Mouse (Mus musculus): Measurements from ENCODE around the gene Mecom. TPM values are rescaled to one million over a fixed set of nuclear protein-coding genes. Genes with fewer than 3 reads are reported as not detected.
"Not testable (repeated sequence)": the region's sequence is repeated elsewhere in the genome, so short reads cannot be mapped to it uniquely, and the experiment has no call there.

Mecom gene
- polyA plus RNA-seq, 1 experiment from 2014 or later: 6.9 TPM

DNA sequence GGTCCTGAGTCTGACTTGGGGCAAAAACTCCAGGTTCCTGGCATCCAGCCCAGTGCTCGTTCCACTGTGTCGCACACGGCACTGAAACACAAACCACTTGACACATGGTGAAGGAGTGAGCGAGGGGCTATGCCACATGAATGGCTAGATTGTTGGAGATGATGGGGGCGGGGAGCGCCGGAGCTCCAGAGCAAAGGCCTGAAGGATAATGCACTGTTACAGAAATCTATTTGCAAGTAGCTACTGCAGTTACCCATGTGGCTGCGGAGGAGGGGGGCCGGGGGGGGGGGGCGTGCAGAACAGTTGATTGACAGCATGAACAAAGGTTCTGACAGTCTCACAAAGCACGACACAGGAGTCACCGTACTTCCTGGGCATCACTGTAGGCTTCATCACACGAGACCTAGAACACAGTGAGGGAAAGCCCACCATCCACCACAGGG lies 320.9 kb downstream of the Mecom start:
- H3K4me2 ChIP-seq: peak overlapping the region; percentile 20; the same call in 1 of the 2 replicates
- H3K9me3 ChIP-seq: no peaks in the 10 kb centered on the region
- H3K36me3 ChIP-seq: no peaks in the 10 kb centered on the region
- H3K27me3 ChIP-seq: peaks cover 10% of the 10 kb centered on the region; the same call in 1 of the 2 replicates
- no peak overlapping the region for H3K4me3 ChIP-seq
- ATAC-seq (ENCODE audit: low FRiP score, low read depth): peak; percentile 89
- H3K9ac ChIP-seq: no peak overlapping the region
- no peak overlapping the region for H3K27ac ChIP-seq (replicated peaks)
- H3K4me1 ChIP-seq (replicated peaks): peaks cover 16% of the 10 kb centered on the region
- WGBS: 27% methylated on average over 13 of the region's 13 CpGs

DNA sequence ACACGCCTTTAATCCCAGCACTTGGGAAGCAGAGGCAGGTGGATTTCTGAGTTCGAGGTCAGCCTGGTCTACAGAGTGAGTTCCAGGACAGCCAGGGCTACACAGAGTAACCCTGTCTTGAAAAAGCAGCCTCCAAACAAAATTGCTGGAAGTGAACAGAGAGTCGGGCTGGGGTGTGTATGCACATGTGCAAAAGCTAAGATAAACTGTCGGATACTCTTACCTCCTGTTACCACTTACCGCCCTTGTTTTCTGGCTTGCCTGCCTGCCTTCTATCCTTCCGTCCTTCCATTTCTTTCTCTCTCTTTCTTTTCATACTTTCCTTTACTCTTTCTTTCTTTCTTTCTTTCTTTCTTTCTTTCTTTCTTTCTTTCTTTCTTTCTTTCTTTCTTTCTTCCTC lies 322.6 kb downstream of the Mecom start:
- H3K27ac ChIP-seq (replicated peaks); ATAC-seq (ENCODE audit: low FRiP score, low read depth); H3K9ac ChIP-seq; H3K4me3 ChIP-seq; H3K9me3 ChIP-seq; H3K4me2 ChIP-seq; H3K36me3 ChIP-seq: not testable (repeated sequence)
- Histone ChIP-seq H3K4me1 (replicated peaks) (peaks cover 16% of the 10 kb centered on the region), H3K27me3 (peaks cover 23% of the 10 kb centered on the region)
- 91% methylated on average over 6 of the region's 6 CpGs for WGBS

GRCm38 (mm10) chr3:30220701-30221412 lies 327.0 kb downstream of the Mecom start:
- no peaks in the 10 kb centered on the region for H3K36me3 ChIP-seq
- H3K9ac ChIP-seq: no peak overlapping the region
- H3K27me3 ChIP-seq: peaks cover 40% of the 10 kb centered on the region
- H3K9me3 ChIP-seq: no peaks in the 10 kb centered on the region
- peaks cover 10% of the 10 kb centered on the region for H3K4me1 ChIP-seq (replicated peaks)
- WGBS: 43% methylated on average over 19 of the region's 19 CpGs
- H3K4me2 ChIP-seq: no peak overlapping the region
- no peak overlapping the region for H3K4me3 ChIP-seq
- H3K27ac ChIP-seq (replicated peaks): no peak overlapping the region
- no peak for ATAC-seq (ENCODE audit: low FRiP score, low read depth)

- Histone ChIP-seq H3K27me3 (peaks cover 39% of the 10 kb centered on the region), H3K4me3 (peak overlapping the region; percentile 27)
- 25% methylated on average over 8 of the region's 8 CpGs for WGBS
Measured at GRCm38 (mm10) chr3:30219891-30220290, 327.9 kb downstream of the Mecom start.

DNA sequence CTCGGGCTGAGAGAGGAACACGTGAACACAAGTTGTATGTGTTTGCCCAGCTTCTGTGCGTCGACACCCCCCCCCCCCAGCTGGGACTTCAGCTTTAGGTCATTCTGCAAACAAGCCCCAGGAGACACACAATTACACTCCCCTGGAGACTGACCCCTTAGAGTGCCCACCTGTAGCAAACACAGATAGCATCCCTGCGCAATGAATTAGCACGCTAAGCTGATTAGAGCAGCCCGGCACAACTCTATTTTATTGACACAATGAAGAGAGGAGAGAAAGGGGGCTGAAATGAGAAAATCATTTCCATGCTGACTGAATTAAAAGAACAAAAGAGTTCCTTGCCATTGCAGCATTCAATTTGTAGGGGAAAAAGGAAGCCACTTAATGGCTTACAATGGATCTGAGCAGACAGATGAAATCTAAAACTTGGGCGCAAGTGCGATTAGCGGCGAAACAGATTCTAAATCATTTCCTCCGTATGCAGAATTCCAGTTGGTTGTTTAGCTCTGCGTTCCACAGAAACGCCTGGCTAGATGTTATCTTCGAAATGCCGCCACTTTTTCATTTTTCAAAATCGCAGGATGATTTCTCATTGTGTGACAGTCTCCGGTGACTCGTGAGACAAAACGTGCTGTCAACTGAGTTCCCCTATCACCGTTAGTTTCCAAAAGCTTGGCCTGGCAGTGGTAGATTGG lies 328.5 kb downstream of the Mecom start:
- Histone ChIP-seq H3K4me3 (peak overlapping the region; percentile 27), H3K9ac (no peak overlapping the region), H3K27me3 (peaks cover 39% of the 10 kb centered on the region), H3K27ac (replicated peaks) (no peak overlapping the region), H3K4me2 (peak overlapping the region; percentile 52), H3K4me1 (replicated peaks) (peaks cover 10% of the 10 kb centered on the region), H3K36me3 (no peaks in the 10 kb centered on the region), H3K9me3 (no peaks in the 10 kb centered on the region)
- WGBS: under 1% methylated on average over 21 of the region's 21 CpGs
- no peak for ATAC-seq (ENCODE audit: low FRiP score, low read depth)

More at GRCm38 (mm10) chr3:30219891-30220290, 327.9 kb downstream of the Mecom start:
- H3K9ac ChIP-seq: no peak overlapping the region
- ATAC-seq (ENCODE audit: low FRiP score, low read depth): no peak
- no peak overlapping the region for H3K27ac ChIP-seq (replicated peaks)
- no peaks in the 10 kb centered on the region for H3K9me3 ChIP-seq
- H3K4me2 ChIP-seq: peak overlapping the region; percentile 52
- H3K4me1 ChIP-seq (replicated peaks): peaks cover 10% of the 10 kb centered on the region
- H3K36me3 ChIP-seq: no peaks in the 10 kb centered on the region

DNA sequence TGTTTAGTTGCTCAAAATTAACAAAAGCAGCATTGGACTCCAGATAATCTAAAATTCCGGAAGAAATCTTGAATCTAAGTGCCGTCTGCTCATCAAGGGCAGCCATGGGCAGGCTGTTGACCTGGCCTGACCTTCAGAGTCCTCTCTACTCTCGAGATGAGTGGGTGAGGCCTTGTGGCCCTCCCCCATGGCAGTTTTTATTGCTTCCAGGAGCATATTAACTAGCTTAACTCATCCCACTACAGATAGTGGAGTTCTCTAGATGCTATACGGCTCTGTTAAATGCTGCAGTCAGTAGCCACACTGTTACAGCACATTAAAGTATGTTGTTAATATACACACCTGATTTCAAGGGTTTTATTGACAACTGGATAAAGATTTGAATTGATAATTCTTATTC lies 333.2 kb downstream of the Mecom start:
- ATAC-seq (ENCODE audit: low FRiP score, low read depth): no peak
- Histone ChIP-seq H3K4me3 (no peak overlapping the region), H3K9me3 (no peaks in the 10 kb centered on the region), H3K4me1 (replicated peaks) (peaks cover 7% of the 10 kb centered on the region), H3K9ac (no peak overlapping the region), H3K27ac (replicated peaks) (no peak overlapping the region), H3K27me3 (peaks cover 21% of the 10 kb centered on the region), H3K36me3 (no peaks in the 10 kb centered on the region), H3K4me2 (no peak overlapping the region)
- 73% methylated on average over 4 of the region's 4 CpGs for WGBS

- no peak overlapping the region for H3K27ac ChIP-seq (replicated peaks)
- no peak overlapping the region for H3K4me3 ChIP-seq
- no peaks in the 10 kb centered on the region for H3K9me3 ChIP-seq
- peaks cover 14% of the 10 kb centered on the region for H3K27me3 ChIP-seq
- H3K4me2 ChIP-seq: no peak overlapping the region
- H3K4me1 ChIP-seq (replicated peaks): no peaks in the 10 kb centered on the region
- no peak for ATAC-seq (ENCODE audit: low FRiP score, low read depth)
- no peak overlapping the region for H3K9ac ChIP-seq
- 35% methylated on average over 7 of the region's 7 CpGs for WGBS
- no peaks in the 10 kb centered on the region for H3K36me3 ChIP-seq
Measured at GRCm38 (mm10) chr3:30213540-30214170, 334.2 kb downstream of the Mecom start.

- ATAC-seq (ENCODE audit: low FRiP score, low read depth): no peak
- Histone ChIP-seq H3K27me3 (peaks cover 7% of the 10 kb centered on the region), H3K4me2 (no peak overlapping the region), H3K9me3 (no peaks in the 10 kb centered on the region), H3K4me1 (replicated peaks) (peaks cover 4% of the 10 kb centered on the region; the same call in 1 of the 2 replicates), H3K4me3 (no peak overlapping the region), H3K27ac (replicated peaks) (no peak overlapping the region), H3K9ac (no peak overlapping the region), H3K36me3 (no peaks in the 10 kb centered on the region)
- 62% methylated on average over 3 of the region's 3 CpGs for WGBS
Measured at GRCm38 (mm10) chr3:30212802-30213201, 335.0 kb downstream of the Mecom start.

DNA sequence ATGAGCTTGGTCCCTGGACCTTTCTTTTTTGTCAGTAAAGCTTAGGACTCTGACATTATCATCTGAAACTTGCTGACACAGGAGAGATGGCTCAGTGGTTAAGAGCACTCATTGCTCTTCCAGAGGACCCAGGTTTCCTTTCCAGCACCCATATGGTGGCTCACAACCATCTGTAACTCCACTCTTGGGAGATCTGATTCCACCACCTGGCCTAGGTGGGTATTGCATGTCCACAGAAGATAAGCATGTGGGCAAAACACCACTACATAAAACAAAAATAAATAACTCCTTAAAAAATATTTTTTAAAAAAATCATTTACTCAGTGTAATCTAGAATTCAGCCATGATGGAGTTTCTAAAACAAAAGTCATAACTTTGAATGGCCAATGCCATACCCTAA lies 338.7 kb downstream of the Mecom start:
- Histone ChIP-seq H3K27me3 (no peaks in the 10 kb centered on the region; the same call in 1 of the 2 replicates), H3K9me3 (no peaks in the 10 kb centered on the region), H3K9ac (no peak overlapping the region), H3K4me3 (no peak overlapping the region), H3K4me1 (replicated peaks) (peaks cover 6% of the 10 kb centered on the region; the same call in 1 of the 2 replicates), H3K36me3 (no peaks in the 10 kb centered on the region), H3K27ac (replicated peaks) (no peak overlapping the region), H3K4me2 (no peak overlapping the region)
- ATAC-seq (ENCODE audit: low FRiP score, low read depth): no peak

DNA sequence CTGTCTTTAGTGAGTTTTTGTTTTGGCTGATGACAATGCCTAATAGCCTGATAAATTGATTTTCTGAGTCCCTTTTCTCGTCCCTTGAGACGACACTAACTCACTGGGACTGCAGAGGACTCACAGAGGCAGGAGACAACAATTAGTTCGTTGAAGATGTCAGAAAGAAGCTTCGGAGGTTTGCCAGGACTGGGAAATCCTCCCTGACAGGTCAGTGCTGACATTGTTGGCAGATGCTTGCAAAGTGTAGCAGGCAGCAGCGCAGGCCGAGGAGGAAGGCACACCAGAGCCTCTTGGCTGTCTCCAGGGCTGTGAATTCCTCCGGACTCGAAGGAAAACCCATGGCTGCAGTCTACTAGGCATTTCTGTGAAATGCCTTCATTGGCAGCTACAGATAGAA lies 339.9 kb downstream of the Mecom start:
- no peak overlapping the region for H3K4me3 ChIP-seq
- H3K4me2 ChIP-seq: peak overlapping the region; percentile 23
- H3K27me3 ChIP-seq: no peaks in the 10 kb centered on the region; the same call in 1 of the 2 replicates
- no peaks in the 10 kb centered on the region for H3K9me3 ChIP-seq
- H3K36me3 ChIP-seq: no peaks in the 10 kb centered on the region
- ATAC-seq (ENCODE audit: low FRiP score, low read depth): peak; percentile 65
- peak overlapping the region; percentile 5 for H3K27ac ChIP-seq (replicated peaks)
- H3K9ac ChIP-seq: no peak overlapping the region
- H3K4me1 ChIP-seq (replicated peaks): peaks cover 6% of the 10 kb centered on the region; the same call in 1 of the 2 replicates
- WGBS: 26% methylated on average over 8 of the region's 8 CpGs

DNA sequence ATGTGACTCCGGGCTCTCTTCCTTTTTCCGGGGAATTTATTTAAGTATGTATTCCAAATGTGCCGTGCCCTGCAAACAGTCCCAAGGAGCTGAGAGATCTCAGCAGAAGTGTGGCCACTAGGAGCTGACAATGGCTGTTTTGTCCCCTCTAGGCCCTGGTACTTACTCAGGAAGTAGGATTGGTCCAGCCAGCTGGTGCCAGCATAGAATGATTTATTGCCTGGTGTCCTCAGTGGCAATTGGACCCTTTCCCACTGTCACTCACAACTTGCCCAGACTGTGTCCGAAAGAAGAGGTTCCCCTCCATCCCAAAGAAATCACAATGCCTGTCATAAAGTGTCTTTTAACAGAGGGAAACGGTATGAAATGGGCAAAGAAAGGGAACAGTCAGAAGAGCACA lies 340.4 kb downstream of the Mecom start:
- ATAC-seq (ENCODE audit: low FRiP score, low read depth): peak; percentile 92
- no peaks in the 10 kb centered on the region for H3K36me3 ChIP-seq
- no peaks in the 10 kb centered on the region; the same call in 1 of the 2 replicates for H3K27me3 ChIP-seq
- no peaks in the 10 kb centered on the region for H3K9me3 ChIP-seq
- no peak overlapping the region for H3K4me3 ChIP-seq
- peak overlapping the region; percentile 23 for H3K4me2 ChIP-seq
- 34% methylated on average over 5 of the region's 5 CpGs for WGBS
- peak overlapping the region; percentile 34 for H3K27ac ChIP-seq (replicated peaks)
- H3K9ac ChIP-seq: no peak overlapping the region
- peaks cover 6% of the 10 kb centered on the region; the same call in 1 of the 2 replicates for H3K4me1 ChIP-seq (replicated peaks)

DNA sequence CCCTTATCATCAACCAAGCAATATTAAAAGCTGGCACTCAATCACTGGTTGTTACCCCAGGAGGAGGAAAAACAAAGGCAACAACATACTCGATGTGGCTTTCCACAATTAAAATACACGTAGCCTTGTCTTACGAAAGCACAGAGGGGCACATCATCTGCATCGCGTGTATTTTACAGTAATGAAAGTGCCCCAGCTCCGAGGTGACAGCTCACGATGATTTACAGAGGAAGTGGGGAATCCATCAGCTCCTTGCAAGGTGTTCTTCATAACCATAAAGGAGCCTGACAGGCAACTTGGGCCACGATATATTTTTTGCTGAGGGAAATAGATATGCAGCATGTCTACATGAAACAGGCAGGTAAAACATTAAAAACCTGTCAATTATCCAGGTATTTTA lies 341.7 kb downstream of the Mecom start:
- H3K4me2 ChIP-seq: no peak overlapping the region
- no peak overlapping the region for H3K4me3 ChIP-seq
- H3K4me1 ChIP-seq (replicated peaks): peaks cover 6% of the 10 kb centered on the region; the same call in 1 of the 2 replicates
- WGBS: 70% methylated on average over 8 of the region's 8 CpGs
- no peaks in the 10 kb centered on the region for H3K36me3 ChIP-seq
- H3K27ac ChIP-seq (replicated peaks): no peak overlapping the region
- no peaks in the 10 kb centered on the region for H3K27me3 ChIP-seq
- no peaks in the 10 kb centered on the region for H3K9me3 ChIP-seq
- no peak overlapping the region for H3K9ac ChIP-seq
- ATAC-seq (ENCODE audit: low FRiP score, low read depth): no peak

All from hindbrain, embryonic 15.5 days (tissue).